Mouse (Mus musculus) kidney, postnatal 4 days (tissue): ENCODE data around the gene Eif2s1.

Source experiments
- DNase-seq, 2 experiments: peaks; one replicate each; pipeline ENCODE4 v3.0.0; 2021; ENCODE audit warnings: mixed read lengths in 2 of 2

Gene Eif2s1

GRCm38 (mm10) chr12:78861496-78862253 lies at the start of gene Eif2s1, which contains the start of gene Atp6v1d:
TSS of gene Eif2s1 (plus strand) at chr12:78861819.
TSS of gene Atp6v1d (minus strand) at chr12:78861638.
- DNase-seq = peak; percentile 97 to 99

DNA sequence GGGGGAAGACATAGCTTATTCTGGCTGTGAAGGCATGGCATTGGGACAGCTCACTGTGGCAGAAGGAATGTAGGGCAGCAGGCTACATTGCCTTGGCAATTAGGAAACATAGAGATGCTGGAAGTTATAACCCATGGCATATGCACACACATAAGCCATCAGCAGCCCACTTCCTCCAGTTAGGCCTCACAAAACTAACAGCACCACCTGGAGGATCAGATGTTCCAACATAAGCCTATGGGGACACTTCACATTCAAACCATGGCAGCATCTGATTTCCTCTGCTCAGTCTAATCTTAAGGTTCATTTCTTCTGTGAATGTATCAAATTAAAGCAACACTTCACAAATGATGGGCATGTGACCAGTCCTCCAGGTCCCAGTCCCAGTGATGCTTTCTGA lies 47.2 kb upstream of the Eif2s1 start:
- DNase-seq = peak; percentile 4

DNA sequence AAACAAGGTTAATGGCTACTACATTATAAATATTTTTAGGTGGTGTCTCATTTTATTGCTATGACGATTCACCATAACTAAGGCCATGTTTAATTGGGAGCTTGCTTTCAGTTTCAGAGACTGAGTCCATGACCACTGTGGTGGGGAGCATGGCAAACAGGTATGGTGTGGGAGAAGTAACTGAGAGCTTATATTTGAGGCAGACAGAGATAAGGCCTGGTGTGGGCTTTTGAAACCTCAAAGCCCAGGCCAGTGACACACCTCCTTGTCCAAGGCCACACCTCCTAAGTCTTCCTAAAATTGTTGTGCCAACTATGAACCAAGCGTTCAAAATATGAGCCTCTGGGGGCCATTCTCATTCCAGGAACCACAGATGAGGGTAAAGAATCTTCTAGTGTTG lies 27.1 kb upstream of the Eif2s1 start:
- no peak for DNase-seq

DNA sequence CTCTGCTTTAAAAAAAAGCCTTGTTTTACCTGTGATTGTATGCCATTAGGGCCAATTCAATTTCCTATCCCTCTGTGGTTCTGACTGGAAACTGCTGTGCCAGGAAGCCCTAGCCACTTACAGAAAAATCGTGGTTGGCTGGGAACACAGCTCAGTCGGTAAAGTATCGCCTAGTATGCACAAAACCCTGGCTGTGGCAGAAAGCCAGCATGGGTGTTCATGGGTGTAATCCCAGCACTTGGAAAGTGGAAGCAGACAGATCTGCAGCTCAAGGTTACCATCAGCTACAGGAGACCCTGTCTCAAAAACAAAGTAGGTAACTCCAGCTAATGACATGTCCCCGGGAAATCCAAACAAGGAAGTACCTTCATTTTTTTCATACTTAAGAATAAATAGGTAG lies 21.7 kb upstream of the Eif2s1 start:
- peak; percentile 15 to 29 for DNase-seq

- DNase-seq = no peak
These were observed 19.2 kb upstream of the Eif2s1 start for GRCm38 (mm10) chr12:78842429-78842828.

DNA sequence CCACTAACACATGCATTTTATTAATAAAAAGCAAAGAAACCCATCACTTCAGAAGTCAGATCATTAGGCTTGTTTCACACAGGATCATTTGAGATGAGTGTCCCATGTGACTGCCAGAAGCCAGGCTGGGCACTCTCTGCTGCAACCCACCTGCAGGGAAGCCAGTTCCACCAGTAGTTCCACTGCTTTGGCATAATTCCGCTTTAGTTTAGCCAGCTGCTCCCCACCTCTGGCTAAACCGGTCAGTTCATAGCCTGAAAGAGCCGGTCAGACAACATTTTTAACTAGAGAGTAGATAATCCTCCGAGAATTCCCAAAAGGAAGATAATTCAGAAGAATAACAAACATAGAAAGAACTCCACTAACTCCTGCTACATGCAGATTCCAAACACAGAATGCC lies 13.4 kb upstream of the Eif2s1 start:
- DNase-seq = no peak

DNA sequence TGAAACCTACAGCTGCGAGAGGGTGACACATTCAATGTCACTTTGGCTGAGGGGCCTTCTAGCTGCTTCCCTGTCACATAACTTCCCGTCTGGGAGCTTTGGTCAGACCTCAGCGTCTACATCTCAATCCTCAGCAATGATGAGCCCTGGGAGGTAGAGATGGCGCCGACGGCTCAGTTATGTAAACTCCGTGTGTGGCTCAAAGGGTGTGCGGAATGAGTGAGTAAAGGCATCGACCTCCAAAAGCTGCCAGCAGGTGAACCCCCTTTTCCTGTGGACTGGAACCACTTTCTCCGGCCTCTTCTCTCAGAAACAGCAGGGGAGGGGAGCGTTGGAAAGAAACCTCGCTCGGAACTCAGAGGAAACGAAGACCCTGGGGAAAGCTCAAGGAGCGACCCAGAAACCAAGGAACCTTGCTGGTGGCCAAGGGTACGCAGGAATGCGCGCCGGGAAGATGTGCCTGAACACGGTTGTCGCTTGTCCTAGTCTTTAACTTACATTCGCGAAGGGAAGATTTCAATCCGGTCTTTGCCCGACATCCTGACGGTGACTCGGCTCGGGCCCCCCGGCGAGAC lies 611 bp upstream of the Eif2s1 start:
- DNase-seq = no peak

GRCm38 (mm10) chr12:78862254-78862730 lies 673 bp downstream of the Eif2s1 start:
- no peak for DNase-seq

GRCm38 (mm10) chr12:78865434-78865833 lies 3.8 kb downstream of the Eif2s1 start:
- DNase-seq = peak; percentile 41 to 46

- no peak for DNase-seq
These were observed 6.5 kb downstream of the Eif2s1 start for GRCm38 (mm10) chr12:78868115-78868514.

DNA sequence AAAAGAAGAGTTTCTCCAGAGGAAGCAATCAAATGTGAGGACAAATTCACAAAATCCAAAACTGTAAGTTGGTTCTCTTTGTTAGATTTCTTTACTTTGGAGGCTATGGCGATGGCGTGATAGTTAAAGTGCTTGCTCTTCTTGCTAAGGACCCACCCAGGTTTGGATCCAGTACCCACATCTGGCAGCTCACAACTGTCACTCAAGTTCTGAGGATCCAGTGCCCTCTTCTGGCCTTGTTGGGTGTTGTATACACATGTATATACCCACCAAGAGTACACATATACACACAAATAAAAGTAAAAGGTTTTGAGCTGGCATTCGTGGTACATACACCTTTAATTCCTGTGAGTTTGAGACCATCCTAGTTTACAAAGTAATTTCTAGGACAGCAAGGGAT lies 13.0 kb downstream of the Eif2s1 start:
- DNase-seq = no peak

DNA sequence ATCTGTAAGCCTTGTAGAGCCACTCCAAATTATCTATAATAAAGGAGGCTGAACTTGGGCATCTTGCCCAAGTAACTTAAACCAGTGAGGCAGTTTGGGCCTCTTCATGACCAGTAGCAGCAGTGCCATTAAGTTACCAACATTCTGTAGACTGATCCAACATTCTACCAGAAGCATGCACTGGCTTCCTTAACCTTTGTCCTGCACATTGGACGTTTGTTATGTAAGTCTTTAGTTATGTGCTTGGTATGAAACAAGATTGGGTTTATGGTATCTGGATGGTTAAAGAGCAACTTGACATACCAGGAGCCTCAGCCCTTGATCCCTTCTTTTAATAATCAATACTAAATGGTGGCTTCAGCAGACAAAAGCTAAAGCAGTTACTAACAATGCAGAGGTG lies 28.4 kb downstream of the Eif2s1 start:
- DNase-seq = no peak

GRCm38 (mm10) chr12:78891149-78891548 lies 29.5 kb downstream of the Eif2s1 start:
- no peak for DNase-seq

DNA sequence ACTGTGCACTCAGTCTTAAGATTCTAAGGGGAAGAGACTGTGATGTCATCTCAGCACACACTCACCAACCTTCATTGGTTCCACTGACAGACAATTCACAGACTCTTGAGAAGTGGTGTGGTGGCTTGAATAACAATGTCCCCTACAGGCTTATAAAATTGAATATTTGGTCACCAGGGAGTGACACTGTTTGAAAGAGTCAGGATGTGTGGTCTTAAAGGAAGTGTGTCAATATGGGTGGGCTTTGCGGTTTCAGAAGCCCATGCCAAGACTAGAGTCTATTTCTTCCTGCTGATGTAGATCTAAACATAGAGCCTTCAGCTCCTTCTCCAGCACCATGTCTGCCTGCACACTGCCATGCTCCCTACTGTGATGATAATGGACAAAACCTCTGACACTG lies 36.2 kb downstream of the Eif2s1 start:
- no peak for DNase-seq

- DNase-seq = no peak
These were observed 39.8 kb downstream of the Eif2s1 start for GRCm38 (mm10) chr12:78901467-78901866.

GRCm38 (mm10) chr12:78903313-78903712 lies 41.7 kb downstream of the Eif2s1 start:
- no peak for DNase-seq

DNA sequence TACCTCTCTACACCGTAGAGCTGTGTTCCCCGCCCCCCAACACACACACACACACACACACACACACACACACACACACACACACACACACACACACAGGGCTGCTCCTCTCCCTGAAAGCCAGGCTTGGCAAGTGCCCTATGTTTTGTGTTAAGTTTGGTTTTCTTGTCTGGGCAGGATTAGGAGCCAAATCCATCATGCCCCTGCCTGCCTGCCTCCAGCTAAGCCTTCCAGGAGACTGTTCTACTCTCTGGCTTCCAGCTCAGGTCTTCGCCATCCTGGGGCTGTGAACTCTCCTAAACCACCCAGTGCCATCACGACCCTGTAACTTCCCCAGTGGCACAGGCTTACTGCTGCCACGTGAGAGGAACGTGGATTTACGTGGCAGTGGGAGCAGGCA lies 42.9 kb downstream of the Eif2s1 start:
- DNase-seq = no peak

GRCm38 (mm10) chr12:78906707-78907162 lies 45.1 kb downstream of the Eif2s1 start, which contains the start of gene Plek2:
TSS of gene Plek2 (minus strand) at chr12:78906964.
- peak; percentile 81 to 87 for DNase-seq

DNA sequence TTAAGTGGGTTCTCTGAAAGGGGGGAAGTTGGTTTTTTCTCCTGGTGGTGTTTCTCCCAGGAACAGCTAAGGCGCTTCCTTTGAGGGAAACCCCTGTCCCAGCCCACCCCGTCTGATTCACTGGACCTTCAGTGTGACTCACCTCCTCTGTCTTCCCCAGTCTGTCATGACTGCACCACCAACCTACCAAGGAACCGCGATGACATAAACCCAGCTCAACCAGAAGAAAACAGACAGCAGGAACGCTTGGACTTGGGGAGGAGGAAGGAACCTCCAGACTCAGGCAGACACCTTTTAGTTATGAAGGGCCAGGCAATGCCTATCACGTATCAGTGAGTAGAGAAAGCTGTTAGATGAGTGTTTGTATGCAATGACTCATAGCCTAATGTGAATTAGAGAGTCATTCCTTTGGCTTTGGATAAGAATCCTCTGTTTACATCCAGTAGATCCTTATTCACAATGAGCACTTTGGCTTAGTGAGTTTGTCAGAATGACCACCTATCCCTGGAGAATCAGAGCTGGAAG lies 46.5 kb downstream of the Eif2s1 start:
- DNase-seq = no peak

DNA sequence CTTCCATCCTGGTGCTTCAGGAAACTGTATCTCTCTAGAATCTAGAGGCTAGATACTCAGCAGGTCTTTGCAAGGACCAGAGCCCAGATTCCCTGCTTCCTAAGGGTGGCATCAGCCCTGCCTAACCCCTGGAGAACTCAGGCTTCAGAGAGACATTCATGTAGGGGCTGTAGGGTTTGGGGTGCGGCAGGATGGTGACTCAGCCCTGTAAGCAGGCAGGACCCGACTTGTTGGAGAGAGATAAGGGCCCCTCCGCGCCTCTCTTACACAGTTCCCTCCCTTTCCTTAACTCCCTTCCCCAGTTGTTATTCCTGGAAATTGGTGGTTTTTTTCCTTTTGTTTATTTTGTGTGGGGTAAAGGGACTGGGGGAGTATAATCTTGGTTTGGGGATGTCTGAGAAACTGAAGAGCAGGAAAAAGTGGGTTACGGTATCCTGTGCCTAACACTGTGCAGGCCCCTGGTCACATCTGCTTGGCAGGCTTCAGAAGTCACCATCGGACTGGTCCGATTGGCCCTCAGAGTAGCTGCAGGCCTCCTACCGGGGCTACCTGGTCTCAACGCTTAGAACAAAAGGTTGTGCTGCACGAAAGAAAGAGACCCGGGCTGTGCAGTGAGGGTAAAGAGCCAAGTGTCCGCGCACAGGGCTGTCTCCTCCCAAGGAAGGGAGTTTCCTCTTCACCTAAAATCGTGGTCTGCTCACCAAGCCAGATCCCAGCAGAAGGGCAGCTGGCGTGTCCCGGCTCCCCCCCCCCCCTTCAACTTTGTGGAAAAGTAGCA lies 49.3 kb downstream of the Eif2s1 start:
- no peak for DNase-seq

- DNase-seq = peak; percentile 46 to 56
These were observed 50.2 kb downstream of the Eif2s1 start for GRCm38 (mm10) chr12:78911707-78912417.

DNA sequence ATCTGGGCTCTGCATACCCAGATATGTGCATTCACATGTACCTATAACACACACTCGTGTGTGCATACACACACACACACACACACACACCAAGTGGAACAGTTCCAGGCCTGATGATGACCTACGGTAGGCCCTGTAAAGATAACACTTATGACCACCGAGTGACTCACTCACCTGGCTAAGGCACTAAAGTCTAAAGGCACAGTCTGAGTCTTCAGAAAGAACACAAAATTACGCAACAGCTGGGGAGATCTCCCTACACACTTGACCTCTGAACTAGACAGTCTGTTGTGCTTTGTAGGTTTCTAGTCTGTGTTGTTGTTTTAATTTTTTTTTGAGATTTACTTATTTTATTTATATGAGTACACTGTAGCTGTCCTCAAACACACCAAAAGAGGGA lies 52.8 kb downstream of the Eif2s1 start:
- no peak for DNase-seq

DNA sequence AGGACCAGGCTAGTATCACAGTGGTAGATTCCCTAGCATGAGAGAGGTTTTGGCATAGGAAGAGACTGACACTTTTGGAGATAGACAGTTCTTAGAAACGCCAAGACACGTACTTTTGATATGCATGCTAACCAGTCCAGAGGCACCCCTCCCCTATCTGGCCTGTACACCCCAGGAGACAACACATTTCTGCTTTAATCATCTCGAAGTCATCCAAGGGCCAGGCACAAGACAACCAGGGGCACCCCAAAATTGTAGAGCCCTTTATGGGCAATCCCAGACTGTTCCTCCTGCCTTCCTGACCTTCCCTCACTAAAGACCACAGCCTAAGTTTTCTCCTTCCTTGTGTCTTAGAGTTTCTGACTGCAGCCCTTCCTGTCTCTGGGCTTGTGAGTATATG lies 53.9 kb downstream of the Eif2s1 start:
- no peak for DNase-seq
